Mouse (Mus musculus) limb, embryonic 14.5 days (tissue): ENCODE measurements at regions not wholly inside any gene's neighbourhood (a gene's known extent, or its start where the extent isn't known, plus 50 kb on each side); places are given as distances from the start of the nearest gene placed in this dataset.

Experiments
- ATAC-seq: fragments of 200-750 bp; cut with Nextera tagmentation; 2 replicates; pipeline ENCODE4 v1.8.0; 2017; ENCODE audit warnings: low read depth, moderate number of reproducible peaks, moderate TSS enrichment; ENCODE audit not compliant: low FRiP score
- DNase-seq: peaks from one replicate; pipeline ENCODE4 v3.0.0-alpha.2; 2015; ENCODE audit warnings: low spot score
- H3K27ac ChIP-seq: fragments of 300-500 bp; sonication (generic); replicated peaks from 2 replicates; pipeline ENCODE4 v1.5.1; 2014; ENCODE audit warnings: low read depth, mild to moderate bottlenecking, low read length, moderate library complexity, mixed read lengths
- H3K27me3 ChIP-seq: fragments of 300-500 bp; sonication (generic); 2 replicates; pipeline ENCODE4 v1.6.1; 2014; ENCODE audit warnings: low read length, mixed read lengths; ENCODE audit not compliant: control insufficient read depth, insufficient read depth
- H3K36me3 ChIP-seq: fragments of 300-500 bp; sonication (generic); 2 replicates; pipeline ENCODE4 v1.6.1; 2014; ENCODE audit warnings: mild to moderate bottlenecking, low read length, moderate library complexity, mixed read lengths; ENCODE audit not compliant: control insufficient read depth, insufficient read depth
- H3K4me1 ChIP-seq: fragments of 300-500 bp; sonication (generic); 2 replicates; pipeline ENCODE4 v1.6.1; 2014; ENCODE audit warnings: antibody characterized with exemption, low read length, mixed read lengths; ENCODE audit not compliant: control insufficient read depth, insufficient read depth
- H3K4me2 ChIP-seq: fragments of 300-500 bp; sonication (generic); replicated peaks from 2 replicates; pipeline ENCODE4 v1.6.1; 2014; ENCODE audit warnings: low read depth, mild to moderate bottlenecking, low read length, moderate library complexity; ENCODE audit not compliant: severe bottlenecking
- H3K4me3 ChIP-seq: fragments of 300-500 bp; sonication (generic); replicated peaks from 2 replicates; pipeline ENCODE4 v1.5.1; 2014; ENCODE audit warnings: low read length
- H3K9ac ChIP-seq: fragments of 300-500 bp; sonication (generic); 2 replicates; pipeline ENCODE4 v1.6.1; 2014; ENCODE audit warnings: mild to moderate bottlenecking, low read depth, low read length, moderate library complexity; ENCODE audit not compliant: severe bottlenecking
- H3K9me3 ChIP-seq: fragments of 300-500 bp; sonication (generic); 2 replicates; pipeline ENCODE4 v1.6.1; 2016; ENCODE audit warnings: low read length; ENCODE audit not compliant: control insufficient read depth
- POLR2A ChIP-seq: fragments of 200-500 bp; IDR thresholded peaks from 2 replicates; pipeline ENCODE4 v1.8.0; 2012; ENCODE audit warnings: inconsistent platforms, mild to moderate bottlenecking, moderate library complexity, borderline replicate concordance; ENCODE audit not compliant: insufficient read depth, insufficient read length; ENCODE audit errors: extremely low read depth
- WGBS: fragments of 180-500 bp; shearing (Covaris S2); extraction: QIAGEN DNeasy Blood & Tissue Kit; methylation state at CpG from one replicate; pipeline ENCODE4 v1.1.7; 2014; 5-methylcytosine and 5-hydroxymethylcytosine counted together

- Histone ChIP-seq H3K9me3 (no peaks in the 10 kb centered on the region), H3K9ac (no peak overlapping the region), H3K4me1 (no peaks in the 10 kb centered on the region), H3K27ac (no peak overlapping the region), H3K4me3 (no peak overlapping the region), H3K4me2 (no peak overlapping the region), H3K27me3 (no peaks in the 10 kb centered on the region), H3K36me3 (no peaks in the 10 kb centered on the region)
- no peak for DNase-seq
- 54% methylated on average over 4 of the region's 4 CpGs for WGBS
- ATAC-seq: no peak
- TF ChIP-seq POLR2A: no peak
Measured at GRCm38 (mm10) chr11:24619021-24619420, 541.2 kb downstream of the Bcl11a start.

- DNase-seq (no peak), ATAC-seq (peak; percentile 47; the same call in 1 of the 2 replicates)
- TF ChIP-seq POLR2A: no peak
- WGBS: 32% methylated on average over 5 of the region's 5 CpGs
- Histone ChIP-seq H3K27me3 (no peaks in the 10 kb centered on the region), H3K9ac (no peak overlapping the region), H3K4me3 (no peak overlapping the region), H3K9me3 (no peaks in the 10 kb centered on the region), H3K4me2 (no peak overlapping the region), H3K36me3 (no peaks in the 10 kb centered on the region), H3K27ac (no peak overlapping the region), H3K4me1 (no peaks in the 10 kb centered on the region)
Measured at GRCm38 (mm10) chr11:24628619-24629018, 550.8 kb downstream of the Bcl11a start.

- ATAC-seq: no peak
- no peak overlapping the region for H3K4me2 ChIP-seq
- DNase-seq: no peak
- no peaks in the 10 kb centered on the region for H3K27me3 ChIP-seq
- H3K9me3 ChIP-seq: no peaks in the 10 kb centered on the region
- TF ChIP-seq POLR2A: no peak
- 36% methylated on average over 4 of the region's 4 CpGs for WGBS
- H3K27ac ChIP-seq: no peak overlapping the region
- H3K4me3 ChIP-seq: no peak overlapping the region
- no peaks in the 10 kb centered on the region for H3K4me1 ChIP-seq
- no peaks in the 10 kb centered on the region for H3K36me3 ChIP-seq
- H3K9ac ChIP-seq: no peak overlapping the region
Measured at GRCm38 (mm10) chr11:24629431-24629830, 551.6 kb downstream of the Bcl11a start.

- H3K4me3 ChIP-seq: no peak overlapping the region
- DNase-seq (no peak), ATAC-seq (no peak)
- H3K27me3 ChIP-seq: no peaks in the 10 kb centered on the region
- TF ChIP-seq POLR2A: no peak
- 23% methylated on average over 1 of the region's 1 CpGs for WGBS
- no peaks in the 10 kb centered on the region for H3K9me3 ChIP-seq
- no peaks in the 10 kb centered on the region for H3K36me3 ChIP-seq
- H3K4me2 ChIP-seq: no peak overlapping the region
- H3K4me1 ChIP-seq: no peaks in the 10 kb centered on the region
- no peak overlapping the region for H3K27ac ChIP-seq
- H3K9ac ChIP-seq: no peak overlapping the region
Measured at GRCm38 (mm10) chr11:24630403-24630900, 552.6 kb downstream of the Bcl11a start.

GRCm38 (mm10) chr11:24631651-24632050 lies 553.8 kb downstream of the Bcl11a start:
- H3K9me3 ChIP-seq: no peaks in the 10 kb centered on the region
- DNase-seq: no peak
- H3K4me1 ChIP-seq: no peaks in the 10 kb centered on the region
- no peak for ATAC-seq
- no peak overlapping the region for H3K27ac ChIP-seq
- no peak for TF ChIP-seq POLR2A
- H3K9ac ChIP-seq: no peak overlapping the region
- no peaks in the 10 kb centered on the region for H3K36me3 ChIP-seq
- no peak overlapping the region for H3K4me2 ChIP-seq
- no peak overlapping the region for H3K4me3 ChIP-seq
- 78% methylated on average over 2 of the region's 2 CpGs for WGBS
- H3K27me3 ChIP-seq: no peaks in the 10 kb centered on the region

GRCm38 (mm10) chr11:24636716-24637115 lies 558.9 kb downstream of the Bcl11a start:
- Histone ChIP-seq H3K4me2 (no peak overlapping the region), H3K27ac (no peak overlapping the region), H3K9ac (no peak overlapping the region), H3K4me3 (no peak overlapping the region), H3K9me3 (no peaks in the 10 kb centered on the region), H3K27me3 (no peaks in the 10 kb centered on the region), H3K4me1 (no peaks in the 10 kb centered on the region), H3K36me3 (no peaks in the 10 kb centered on the region)
- ATAC-seq: no peak
- no peak for TF ChIP-seq POLR2A
- 94% methylated on average over 4 of the region's 4 CpGs for WGBS
- DNase-seq: no peak
